Mouse (Mus musculus): Measurements from ENCODE around the gene Sel1l. TPM values are rescaled to one million over a fixed set of nuclear protein-coding genes. Genes with fewer than 3 reads are reported as not detected.

The Sel1l gene
- polyA plus RNA-seq, 1 experiment from 2014 or later: 109 TPM

DNA sequence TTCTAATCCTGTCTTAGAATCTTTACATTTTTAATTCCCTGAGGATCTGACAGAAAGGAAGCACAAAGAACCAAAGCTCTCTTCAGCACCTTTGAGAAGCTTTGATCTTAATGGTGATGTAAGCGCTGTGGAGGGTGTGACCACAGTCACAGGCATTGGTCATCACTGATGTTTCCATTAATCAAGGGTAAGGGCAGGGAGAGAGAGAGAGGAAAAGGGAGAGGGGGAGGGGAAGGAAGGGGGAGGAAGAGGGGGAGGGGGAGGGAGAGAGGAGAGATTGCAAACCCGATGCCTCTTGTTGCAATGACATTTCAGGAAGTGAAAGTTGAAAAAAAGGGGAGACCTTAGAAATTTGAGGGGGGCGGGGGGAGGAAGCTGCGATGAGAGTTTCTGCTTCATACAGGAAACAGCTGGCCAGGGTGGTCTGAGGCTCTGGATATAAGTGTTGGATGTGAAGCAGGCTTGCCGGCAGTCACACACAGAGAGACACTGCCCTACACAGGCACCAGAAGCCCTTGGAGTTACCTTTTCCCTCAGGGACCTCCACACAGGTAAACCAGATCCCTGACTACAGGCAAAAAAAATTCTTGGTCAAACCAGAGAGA, 92.3 kb downstream of the Sel1l start:
- Histone ChIP-seq H3K27me3 (replicated peaks; ENCODE audit: control insufficient read depth, insufficient read depth, low read length) (no peaks in the 10 kb centered on the region), H3K4me3 (replicated peaks; ENCODE audit: low read length) (no peak overlapping the region), H3K27ac (ENCODE audit: low read length) (no peak overlapping the region), H3K36me3 (ENCODE audit: control insufficient read depth, insufficient read depth) (no peaks in the 10 kb centered on the region), H3K9ac (replicated peaks; ENCODE audit: low read depth, low read length) (no peak overlapping the region), H3K9me3 (ENCODE audit: control insufficient read depth, low read length) (no peaks in the 10 kb centered on the region), H3K4me1 (replicated peaks; ENCODE audit: control insufficient read depth, insufficient read depth, low read length) (peaks cover 3% of the 10 kb centered on the region; the same call in 1 of the 2 replicates), H3K4me2 (ENCODE audit: low read length) (no peak overlapping the region)
- WGBS: 66% methylated on average over 5 of the region's 5 CpGs
- ATAC-seq: no peak

Small RNAs within 50 kb of the gene (microRNA-seq; reads per million reads assigned to microRNA genes)
- not detected for gene Gm22015

Other genes with a start within 250 kb of the Sel1l start
- 4.7 and 6.4 TPM in 2 replicates for gene Ston2, start 60.8 kb downstream of the Sel1l start, polyA plus RNA-seq (2015; fragmentation: Nextera tagmentation; extraction: Ambion mirVana)

All from forebrain, embryonic 16.5 days (tissue).